Mouse (Mus musculus) kidney, postnatal 4 days (tissue): ENCODE data around the gene Apoa2.

ENCODE experiments used
- DNase-seq, 2 experiments: peaks; one replicate each; pipeline ENCODE4 v3.0.0; 2021; ENCODE audit warnings: mixed read lengths in 2 of 2

Apoa2 gene

DNA sequence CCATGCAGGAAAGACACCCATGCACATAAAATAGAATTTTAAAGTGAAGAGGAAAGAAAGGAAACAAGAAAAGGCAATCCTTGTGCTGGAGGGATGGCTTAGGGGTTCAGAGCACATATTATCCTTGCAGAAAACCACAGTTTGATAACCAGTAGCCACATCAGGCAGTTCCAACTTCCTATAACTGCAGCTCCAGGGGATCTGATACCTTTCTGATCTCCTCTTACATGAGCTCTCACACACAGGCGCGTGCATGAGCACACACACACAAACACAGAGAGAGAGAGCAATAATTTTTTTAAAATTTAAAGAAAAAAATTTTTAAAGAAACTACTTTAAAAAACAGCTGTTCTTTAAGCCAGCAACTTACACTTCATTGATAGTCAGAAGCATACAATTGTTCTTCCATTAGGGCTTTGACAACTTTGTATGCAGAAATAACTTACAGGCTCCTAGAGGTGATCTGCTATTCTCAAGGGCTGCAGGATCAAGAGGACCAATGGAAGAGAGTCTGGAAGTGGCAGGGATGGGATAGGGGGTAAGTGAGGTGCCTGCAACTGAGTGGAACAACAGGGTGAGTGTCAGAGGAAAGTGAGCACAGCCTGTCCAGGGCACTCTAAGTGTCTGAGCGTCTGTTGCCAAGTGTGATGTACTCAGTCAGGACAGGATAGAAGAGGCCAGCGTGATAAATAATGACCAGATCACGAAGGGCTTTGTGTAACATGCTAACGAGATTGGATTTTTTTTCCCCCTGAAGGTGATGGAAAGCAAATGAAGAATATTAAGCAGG lies 19.0 kb upstream of the Apoa2 start:
- no peak for DNase-seq

DNA sequence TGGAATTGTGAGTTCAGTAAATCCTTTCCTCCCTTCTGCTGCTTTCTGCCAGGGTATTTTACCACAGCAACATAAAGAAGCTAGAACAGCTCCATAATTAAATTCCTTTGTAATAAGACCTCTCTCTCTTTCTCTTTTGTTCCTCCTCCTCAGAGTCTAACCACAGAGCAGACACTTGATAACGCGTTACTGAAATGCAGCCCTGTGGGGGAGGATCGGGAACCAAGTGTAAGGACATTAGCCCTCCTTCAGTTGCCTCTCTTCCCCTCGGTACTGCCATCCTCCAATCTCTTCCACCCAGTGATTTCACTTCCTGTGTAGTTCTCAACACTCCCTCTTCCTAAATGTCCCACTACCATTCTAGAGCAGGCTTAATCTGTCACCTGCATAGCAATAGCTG lies 15.4 kb upstream of the Apoa2 start:
- DNase-seq: no peak

DNA sequence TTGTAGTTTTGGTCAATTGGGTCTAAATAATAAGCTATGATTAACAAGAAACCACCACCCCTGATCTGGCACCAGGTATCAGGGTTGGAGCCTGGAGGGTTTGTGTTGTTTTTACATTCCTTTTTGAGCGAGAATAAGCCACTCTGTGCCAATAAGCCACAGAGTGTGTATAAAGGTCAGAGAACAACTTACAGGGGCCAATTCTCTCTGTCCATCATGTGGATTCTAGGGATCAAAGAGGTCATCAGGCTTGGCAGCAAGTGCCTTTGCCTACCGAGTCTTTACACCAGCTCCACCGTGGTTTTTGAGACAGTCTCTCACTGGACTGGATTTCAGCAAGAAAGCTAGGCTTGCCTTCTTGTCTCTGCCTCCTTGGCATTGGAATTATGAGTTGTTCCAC lies 12.0 kb upstream of the Apoa2 start:
- no peak for DNase-seq

DNA sequence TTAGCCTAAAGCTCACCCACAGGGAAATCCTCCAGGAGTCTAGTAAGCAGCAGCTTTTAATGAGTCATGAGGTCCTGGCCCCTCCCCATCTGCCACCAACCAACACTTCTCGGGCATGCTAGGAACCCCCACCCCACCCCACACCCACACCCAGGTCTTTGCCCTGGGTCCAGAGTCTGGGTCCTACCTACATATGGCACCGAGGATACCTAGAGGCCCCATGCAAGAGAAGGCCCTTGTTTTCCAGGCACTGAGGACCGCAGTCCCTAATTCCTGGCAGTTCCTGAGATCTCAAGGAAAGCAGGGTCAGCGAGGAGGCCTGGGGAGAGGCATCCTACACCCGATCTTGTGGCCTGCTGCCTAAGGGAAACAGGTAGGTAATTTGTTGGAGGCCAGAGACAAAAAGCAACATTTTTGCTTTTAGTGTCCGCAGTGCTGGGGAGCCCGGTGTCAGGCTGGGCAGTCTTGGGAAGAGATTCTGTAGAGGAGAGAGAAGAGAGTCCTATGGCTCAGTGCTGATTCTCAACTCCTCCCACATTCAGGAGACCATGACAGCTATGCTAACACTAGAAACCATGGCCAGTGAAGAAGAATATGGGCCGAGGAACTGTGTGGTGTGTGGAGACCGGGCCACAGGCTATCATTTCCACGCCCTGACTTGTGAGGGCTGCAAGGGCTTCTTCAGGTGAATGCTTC lies 10.9 kb upstream of the Apoa2 start, which contains the start of gene Nr1i3:
Nr1i3 (plus strand) TSS at position 170 of the 696 bp plus-strand sequence.
- peak; percentile 28 to 62 for DNase-seq

DNA sequence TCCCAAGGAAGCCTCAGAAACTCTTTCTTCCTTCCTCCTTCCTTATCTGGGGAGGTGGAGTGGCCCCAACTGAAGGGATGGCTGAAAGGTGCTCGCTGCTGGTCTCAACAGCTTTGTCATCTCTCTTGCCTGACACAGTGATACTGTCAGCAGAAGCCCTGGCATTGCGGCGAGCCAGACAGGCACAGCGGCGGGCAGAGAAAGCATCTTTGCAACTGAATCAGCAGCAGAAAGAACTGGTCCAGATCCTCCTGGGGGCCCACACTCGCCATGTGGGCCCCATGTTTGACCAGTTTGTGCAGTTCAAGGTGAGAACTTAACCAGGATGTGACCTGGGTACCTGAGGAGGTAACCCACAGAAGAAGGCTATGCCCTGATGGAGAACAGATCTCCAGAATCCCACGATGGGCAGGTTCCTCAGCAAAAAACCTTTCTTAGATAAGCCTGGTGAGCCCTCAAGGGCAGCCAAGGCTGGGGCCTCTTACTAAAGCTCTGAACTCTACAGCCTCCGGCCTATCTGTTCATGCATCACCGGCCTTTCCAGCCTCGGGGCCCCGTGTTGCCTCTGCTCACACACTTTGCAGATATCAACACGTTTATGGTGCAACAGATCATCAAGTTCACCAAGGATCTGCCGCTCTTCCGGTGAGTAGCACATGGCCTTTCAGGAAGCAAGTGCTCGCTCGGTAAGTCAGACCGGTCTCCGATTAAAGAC lies 8.5 kb upstream of the Apoa2 start:
- DNase-seq: no peak

DNA sequence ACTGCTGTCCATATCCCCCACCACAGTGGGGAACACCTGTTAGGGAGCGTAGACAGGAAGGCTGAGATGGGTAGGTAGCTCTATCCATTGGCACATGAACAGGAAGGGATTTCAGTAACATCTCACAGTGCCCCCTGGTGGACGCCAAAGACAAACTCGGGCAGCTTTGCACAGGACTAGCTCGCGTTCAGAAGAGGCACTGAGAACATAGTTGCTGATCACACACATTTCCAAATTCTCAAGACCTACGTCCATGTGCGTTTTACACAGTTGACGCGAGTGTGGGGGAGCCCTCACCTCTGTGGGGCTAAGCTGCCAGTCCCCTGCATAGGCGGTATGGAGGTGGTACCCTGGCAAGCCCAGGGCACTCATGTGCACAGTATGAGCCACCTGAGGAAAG lies 4.0 kb upstream of the Apoa2 start:
- DNase-seq: peak; percentile 91 to 93

DNA sequence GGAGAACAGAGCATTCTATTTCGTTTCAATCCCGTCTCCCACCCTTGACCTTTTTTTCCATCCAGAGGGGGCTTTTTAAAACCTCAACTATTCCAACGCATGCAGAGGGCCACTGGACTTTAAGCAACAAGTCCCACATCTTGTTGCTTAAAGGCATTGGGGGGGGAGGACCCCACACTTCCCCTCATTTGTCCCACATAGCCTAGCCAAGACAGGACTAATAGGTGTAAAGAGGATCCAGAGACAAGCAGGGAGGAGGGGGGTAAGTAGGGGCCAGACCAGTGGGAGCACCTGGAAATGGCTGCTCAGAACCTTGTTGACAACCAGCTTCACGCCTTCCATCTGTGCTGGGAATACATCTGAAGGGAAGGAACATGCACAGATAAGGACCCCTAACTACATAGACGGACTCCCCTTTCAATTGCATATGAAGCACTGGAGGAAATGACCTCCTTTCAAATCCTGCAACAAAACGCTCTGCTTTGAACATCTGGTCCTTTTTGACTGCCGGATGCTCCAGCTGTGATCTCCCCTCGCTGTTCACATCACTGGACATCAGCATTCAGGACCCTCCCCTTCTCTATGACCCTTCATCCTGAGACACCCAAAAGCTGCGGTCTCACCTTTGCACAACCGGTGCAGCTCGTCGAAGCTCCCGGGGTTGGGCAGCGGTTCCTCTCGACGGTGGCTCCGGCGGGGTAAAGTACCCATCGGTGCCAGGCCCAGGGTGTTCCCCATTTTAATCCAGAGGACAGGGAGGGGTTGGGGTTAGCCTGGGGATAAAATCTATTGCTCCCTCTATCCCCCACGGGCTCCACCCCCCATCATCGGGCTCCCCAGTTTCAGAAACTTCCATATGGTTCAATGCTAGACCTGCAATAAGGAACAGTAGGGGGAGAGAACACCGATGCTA lies 3.3 kb upstream of the Apoa2 start:
- DNase-seq: peak in 1 of 2 experiments; percentile 44

DNA sequence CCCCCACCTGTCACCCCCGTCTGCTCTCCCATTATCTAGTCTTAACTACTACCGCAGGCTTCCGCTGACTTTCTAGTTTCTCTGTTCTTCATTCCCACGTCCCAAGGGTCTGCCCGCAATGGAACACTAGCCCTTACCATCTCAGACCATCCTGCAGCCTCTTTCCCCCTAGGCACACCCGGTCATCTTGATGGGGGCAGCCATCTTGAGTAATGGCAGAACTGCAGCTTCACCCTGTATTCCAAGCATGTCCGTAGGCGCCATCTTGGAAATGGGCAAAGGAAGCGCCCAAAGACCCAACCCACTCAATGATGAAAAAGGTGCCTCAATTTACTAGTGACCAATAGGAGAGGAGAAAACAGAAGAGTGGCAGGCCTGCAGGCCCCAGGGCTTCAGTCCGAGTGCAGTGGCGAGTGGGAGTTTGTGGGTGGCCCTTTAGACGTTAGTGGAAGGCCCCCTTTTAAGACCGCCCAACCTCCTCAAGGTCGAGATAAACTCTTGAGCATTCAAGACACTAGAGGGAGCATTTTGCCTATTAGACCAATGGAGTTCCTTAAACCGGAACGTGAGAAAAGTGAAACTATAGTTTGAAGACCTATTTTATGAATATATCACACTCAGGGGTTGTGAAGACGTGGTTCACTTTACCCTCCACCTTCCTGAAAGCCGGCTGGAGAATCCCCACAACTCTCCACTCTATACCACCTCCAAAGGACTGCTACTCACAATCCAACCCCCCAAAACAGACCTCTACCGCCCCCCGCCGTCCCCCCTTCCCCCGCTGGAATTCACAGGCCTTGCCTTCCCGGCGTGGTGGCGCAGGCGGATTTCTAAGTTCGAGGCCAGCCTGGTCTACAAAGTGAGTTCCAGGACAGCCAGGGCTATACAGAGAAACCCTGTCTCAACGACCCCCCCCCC lies 2.4 kb upstream of the Apoa2 start, which contains the start of gene Tomm40l:
Tomm40l (minus strand) TSS at position 277 of the 918 bp plus-strand sequence.
- DNase-seq: peak; percentile 86 to 94

DNA sequence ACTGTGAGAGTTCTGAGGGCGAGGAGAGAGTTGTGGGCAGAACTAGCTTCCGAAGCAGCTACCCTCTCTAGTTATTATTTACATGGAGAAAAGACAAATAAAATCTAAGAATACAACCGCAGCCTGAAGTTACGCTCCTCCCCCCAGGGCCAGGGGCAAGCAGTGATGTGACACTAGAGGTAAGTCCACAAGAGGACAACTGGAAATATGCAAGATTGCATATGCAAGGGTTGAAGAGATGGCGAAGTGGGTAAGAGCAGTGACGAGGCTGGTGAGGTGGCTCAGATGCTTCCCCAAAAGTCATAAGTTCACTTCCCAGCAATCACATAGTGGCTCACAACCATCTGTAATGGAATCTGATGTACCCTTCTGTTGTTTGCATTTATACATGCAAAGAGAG lies 1.7 kb upstream of the Apoa2 start:
- DNase-seq: no peak

DNA sequence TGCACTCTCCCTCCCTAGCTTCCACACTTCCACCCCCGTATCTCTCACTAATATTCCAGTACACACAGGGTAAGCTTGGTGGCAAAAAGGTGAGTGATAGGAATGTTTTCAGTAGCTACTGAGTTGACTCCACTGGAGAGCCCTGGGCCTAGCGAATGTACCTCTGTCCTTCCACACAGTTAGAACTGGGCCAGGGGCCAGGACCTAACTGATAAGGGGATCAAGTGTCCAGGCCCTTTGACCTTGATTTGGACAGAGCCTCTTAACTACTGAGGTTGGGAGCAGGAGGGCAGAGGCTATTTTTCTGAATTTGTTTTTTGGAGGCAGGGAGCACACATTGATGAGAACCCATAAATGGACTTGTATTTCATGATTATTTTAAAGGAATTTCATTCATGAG lies 1.1 kb upstream of the Apoa2 start:
- DNase-seq: no peak

DNA sequence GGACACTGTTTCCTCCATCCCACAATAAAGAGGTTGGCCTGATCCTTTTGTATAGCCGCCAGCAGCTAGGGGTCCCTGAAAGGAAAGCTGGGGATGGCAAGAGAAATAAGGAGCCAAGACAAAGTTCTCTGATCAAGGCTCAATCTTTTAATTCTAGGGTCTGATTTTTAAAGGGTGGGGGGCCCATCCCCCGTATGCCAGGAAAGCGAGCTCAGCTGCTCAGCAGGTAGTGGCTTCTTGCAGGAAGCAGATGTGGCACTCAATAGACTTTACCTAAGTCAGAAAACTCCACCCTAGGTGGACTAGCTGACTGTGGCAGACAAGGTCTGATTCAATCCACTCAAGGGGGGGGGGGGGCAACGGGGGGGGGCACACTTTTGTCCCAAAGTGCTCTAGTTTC lies 1.9 kb downstream of the Apoa2 start:
- no peak for DNase-seq

DNA sequence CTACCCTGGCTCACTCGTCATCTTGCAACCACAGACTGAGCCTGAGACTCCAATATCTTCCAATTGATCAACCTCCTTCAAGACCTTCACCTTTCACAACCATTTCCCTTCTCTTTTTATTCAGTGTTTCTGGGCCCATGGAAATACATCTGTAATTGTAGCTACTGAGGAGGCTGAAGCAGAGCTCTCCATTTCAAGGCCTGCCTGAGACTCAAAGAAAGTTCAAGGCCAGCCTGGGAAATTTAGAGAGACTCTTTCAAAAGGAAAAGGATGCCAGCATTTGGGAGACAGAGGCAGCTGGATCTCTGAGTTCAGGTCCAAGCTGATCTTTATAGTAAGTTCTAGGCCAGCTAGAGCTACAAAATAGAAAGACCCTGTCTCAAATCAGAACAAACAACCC lies 3.0 kb downstream of the Apoa2 start:
- DNase-seq: no peak

DNA sequence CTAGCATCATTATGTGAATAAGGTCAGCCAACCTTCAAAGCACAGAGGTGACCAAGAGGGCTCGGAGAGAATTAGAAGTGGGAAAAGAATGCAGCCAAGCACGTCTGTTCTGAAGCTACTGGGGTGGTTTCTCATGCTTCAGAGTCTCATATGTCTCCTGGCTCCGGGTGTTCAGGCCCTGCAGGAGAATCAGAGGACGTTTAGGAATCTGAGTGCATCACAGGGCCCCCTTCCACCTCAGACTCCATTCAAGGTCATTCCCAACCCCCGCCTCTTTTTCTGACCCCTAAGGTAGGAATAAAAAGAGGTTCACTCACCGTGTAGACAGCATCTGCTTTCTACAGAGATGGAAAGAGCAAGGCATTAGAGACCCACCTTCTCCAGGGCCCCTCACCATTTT lies 4.9 kb downstream of the Apoa2 start:
- no peak for DNase-seq

DNA sequence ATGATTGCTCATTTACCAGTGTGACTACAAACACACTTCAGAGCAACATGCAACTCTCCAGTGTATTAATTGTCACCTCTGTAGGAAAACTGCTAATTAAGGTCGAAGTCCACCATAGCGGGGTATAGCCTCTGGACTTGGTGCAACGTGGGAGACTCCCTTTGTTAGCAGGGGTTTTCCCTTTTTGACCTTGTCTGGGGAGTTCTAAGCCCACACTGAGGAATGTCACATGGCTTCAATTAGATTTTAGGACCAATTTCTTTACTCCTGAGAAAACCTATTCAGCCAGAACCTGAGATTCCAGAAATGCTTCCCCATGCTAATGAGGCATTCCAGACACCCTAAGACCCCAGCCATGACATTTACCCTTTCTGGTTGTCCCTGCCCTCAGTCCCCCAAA lies 5.4 kb downstream of the Apoa2 start:
- no peak for DNase-seq

DNA sequence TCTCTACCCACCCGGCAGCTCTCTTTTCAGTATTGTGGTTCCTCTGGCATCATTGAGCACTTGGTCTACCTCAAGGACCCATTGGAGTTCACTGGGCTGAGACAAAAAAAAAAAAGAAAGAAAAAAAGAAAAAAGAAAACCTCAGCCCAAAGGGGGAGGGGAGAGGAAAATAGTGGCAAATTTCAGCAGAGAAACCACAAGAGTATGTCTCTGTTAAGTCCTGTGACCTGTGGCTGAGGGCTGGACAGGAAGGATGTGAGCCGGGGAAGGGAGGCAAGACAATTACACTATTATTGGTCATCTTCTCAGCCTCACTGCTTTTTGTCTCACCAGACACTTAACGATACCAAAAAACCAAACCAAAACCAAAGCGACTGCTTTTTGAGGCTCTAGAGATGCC lies 7.0 kb downstream of the Apoa2 start:
- no peak for DNase-seq

DNA sequence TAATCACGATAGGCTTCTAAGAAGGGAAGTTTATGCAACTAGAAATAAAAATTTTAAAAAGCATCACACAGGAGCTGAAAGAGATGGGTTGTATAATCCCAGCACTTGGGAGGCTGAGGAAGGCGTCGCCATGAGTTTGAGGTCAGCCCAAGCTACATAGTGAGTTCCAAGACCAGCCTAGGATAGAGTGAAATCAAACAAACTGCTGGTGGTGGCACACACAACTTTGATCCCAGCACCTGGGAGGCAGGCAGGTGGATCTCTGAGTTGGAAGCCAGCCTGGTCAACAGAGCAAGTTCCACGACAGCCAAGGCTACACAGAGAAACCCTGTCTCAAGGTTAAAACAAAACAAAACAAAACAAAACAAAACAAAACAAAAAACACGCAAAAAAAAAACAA lies 7.5 kb downstream of the Apoa2 start:
- DNase-seq: no peak

DNA sequence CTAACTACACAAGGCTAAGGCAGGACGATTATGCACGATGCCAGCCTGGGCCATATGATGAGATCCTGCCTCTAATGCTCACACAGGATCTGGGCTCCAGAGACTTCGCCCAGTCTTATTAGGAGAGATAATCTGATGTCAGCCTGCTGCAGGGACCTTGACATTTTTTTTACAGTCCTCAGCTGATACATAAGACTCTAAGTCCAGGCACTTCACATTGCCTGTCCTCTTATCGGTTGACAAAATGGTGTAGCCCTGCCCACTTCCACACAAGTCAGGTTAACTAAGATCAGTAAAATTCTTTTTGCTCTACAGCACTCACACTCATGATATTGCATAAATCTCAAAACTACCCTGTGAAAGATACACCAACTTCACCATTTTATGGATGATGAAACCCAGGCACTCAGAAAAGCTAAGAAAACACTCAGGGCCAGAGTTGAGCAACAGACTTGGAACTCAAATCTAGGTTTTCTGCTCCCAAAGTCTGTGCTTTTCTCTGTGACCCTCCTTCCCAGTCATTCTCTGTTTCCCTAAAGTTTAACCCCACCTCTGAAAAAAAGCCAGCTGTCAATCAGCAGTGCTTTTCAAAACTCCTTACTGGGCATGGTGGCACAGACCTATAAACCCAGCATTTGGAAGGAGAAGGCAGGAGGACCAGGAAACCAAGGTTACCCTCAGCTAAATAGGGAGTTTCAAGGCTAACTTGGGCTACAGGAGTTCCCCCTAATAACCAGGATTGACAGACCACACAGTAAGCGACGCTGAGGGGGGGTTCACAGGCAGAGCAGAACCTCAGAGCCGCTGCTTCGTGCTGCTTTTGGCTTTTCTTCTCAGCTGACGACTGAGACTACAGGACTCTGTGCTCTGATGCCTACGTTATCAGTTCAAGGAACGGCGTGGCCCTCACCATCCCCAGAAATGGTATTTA lies 8.2 kb downstream of the Apoa2 start:
- no peak for DNase-seq

DNA sequence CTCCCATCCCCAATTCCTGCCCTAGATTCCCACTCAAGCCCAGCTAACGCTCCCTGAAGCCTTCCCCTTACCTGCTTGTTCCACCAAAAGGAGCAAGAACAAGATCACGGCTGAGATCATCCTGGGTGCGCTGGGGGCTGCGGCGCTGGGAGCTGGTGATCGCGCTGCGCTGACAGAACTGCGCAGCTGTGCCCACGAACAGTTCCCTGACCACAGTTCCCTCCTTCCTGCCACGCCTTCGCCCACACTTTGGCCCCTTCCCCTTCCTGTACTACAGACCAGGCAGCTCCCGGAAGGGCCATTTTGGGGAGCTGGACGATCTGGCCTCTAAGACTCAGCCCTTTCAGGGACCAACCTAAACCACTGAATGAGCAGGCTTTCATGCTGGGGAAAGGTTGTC lies 9.3 kb downstream of the Apoa2 start, which contains the start of gene Fcer1g:
Fcer1g (minus strand) TSS at position 240 of the 400 bp plus-strand sequence.
- no peak for DNase-seq

DNA sequence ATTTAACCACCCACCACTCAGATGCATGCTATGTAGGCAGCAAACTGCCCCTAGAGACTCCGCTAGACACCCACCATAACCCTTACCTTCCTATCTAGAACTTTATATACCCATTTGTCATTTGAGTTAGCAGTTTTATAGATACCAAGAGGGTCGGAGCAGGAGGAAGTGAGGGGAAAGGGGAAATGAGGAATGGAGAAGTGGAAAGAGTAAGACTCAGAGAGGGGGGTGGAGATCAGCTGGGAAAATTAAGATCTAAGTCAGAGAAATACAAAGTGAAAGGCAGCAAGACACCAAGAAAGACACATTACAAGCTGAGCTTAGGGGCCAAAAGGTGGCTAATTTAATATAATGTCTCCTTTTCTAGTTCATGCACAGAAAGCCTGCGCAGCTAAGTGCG lies 9.7 kb downstream of the Apoa2 start:
- no peak for DNase-seq

DNA sequence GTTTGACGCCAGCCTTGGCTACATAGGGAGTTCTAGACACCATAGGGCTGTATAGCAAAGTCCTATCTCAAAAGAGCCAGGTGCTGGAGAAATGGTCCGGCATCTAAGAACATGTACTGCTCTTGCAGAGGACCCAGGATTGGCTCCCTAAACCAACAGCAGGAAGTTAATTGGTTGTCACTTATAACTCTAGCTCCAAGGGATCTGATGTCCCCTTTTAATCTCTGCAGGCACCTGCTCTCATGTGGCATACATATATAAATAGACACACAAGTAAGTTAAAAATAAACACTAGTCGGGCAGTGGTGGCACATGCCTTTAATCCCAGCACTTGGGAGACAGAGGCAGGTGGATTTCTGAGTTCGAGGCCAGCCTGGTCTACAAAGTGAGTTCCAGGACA lies 10.9 kb downstream of the Apoa2 start:
- DNase-seq: no peak
